Mouse (Mus musculus) left cerebral cortex, adult 11 months (tissue): ENCODE results near the gene 1700088E04Rik.

Experiments
- DNase-seq: peaks from one replicate; pipeline ENCODE4 v3.0.0; 2022; ENCODE audit warnings: low spot score

1700088E04Rik gene

DNA sequence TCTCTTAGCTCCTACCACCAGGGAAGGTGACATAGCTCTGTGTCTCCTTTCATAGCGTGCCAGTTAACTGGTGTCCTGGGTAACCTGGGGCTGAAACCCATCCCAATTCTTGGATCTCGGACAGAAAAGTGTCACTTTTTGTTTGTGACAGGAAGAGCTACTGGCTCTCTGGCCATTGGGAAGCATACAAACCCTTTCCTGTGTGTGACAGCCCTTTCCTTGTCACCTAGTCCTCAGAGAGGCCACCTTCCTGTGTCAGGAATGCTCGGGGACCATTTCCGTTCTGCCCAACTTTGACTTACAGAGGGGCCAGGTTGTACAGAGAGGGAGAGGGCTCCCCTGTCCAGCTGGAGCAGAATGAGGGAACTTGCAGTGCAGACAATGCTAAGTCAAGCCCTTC is 41.6 kb downstream of the 1700088E04Rik start:
- no peak for DNase-seq

DNA sequence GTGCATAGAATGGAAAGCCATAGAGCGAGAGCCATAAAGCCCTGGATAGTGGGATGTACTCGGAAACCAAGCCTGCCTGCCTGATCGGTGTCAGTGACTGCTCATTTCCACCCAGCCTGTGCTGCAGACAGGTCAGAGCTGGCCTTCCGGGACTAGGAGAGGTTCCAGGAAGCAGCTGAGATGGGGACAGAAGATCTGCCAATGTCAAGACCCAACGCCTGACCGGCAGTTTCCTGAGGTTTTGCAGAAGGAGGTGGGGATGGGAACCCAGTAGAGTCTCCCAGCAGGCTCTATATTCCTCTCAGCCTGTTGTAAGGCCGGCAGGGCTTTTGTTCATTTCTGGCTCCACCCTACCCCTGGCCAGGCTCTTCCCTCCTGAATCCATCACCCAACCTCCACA is 42.2 kb downstream of the 1700088E04Rik start:
- no peak for DNase-seq

DNA sequence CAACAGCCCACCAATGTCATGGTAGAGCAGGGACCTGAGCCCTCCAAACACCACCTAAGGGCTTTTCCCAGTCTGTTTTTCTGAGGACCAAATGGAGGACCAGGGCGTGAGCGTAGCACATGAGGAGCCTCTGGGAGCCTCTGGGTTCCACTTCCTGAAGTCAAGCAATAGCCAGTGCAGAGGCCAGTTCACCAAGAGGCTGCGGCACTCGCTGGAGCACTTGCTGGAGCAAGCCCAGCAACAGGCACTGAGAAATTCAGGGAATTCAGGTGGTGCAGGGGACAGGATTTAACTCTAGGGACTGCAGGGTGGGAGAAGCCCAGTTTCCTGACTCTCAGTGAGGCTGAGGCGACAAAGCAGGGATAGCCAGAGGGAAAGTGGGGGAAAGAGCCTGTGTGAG is 42.8 kb downstream of the 1700088E04Rik start:
- DNase-seq, result no peak

DNA sequence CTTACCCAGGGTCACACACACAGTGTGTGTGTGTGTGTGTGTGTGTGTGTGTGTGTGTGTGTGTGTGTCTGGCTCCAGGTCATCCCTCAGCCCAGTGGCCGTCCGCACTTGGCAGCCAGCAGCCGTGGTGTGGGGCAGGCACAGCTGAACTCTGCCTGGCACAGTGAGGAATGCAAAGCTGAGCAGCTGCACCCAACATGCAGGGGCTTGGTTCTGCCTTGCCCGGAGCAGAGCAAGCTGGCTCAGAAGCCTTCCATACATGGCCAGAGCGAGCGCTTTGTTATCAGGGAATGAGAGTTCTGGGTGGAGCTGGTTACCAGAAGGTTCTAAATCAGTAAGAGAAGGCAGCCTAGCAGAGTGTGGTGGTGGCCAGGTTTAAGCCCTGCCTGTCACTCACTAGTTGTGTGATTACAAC is 43.4 kb downstream of the 1700088E04Rik start:
- no peak for DNase-seq

DNA sequence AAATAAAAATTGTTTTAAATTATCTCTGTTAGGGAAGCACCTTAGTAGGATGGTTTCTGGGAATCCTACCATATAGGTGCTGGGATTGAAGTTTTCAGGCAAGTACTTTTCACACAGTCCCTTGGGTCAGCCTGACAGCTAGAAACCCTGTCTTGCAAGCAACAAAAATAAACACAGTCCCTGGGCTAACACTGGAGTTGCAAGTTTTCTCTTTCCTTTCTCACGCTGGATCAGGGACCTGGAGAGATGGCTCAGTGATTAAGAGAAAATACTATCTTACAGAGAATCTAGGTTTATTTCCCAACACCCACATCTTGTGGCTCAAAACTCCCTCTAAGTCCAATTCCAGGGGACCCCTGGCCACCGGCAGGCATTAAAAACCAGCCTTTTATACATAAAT is 43.9 kb downstream of the 1700088E04Rik start:
- DNase-seq, result no peak

DNA sequence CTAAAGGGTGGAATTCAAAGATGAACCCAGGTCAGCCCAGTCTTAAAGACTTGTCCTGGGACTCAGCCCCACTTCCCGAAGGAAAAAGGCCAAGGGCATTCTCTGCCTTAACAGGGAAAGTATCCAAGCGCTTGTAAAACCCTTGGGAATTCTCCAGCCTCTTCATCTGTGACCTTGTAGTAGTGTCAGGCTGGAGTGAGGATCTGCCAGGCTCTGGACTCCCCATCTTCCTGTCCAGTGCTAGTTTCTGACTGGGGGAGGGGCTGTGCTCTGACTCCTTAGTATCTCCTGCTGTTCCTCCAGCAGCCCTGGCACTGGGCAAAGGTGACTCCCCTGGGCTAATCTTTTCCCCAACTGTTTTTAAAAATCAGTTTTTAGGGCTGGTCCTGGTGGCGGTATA is 44.5 kb downstream of the 1700088E04Rik start:
- DNase-seq, result no peak

DNA sequence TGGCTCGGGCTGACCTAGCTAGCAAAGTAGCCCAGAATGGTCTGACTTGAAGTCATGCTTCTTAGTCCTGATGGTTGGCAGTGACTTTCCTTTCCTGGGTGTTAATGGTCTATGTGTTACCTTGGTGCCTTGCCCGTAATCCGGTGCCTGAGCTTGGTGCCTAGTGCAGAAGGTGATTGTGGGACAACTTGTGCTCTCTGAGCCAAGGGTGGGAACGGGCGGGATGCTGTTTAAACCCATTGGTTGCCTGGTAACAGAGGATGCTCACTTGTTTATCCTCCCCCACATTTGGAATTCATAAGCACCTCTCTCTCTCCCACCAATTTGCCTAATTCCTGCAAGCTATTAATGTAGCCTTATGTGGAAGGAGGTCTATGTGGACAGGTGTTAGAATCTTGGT is 45.6 kb downstream of the 1700088E04Rik start:
- no peak for DNase-seq

DNA sequence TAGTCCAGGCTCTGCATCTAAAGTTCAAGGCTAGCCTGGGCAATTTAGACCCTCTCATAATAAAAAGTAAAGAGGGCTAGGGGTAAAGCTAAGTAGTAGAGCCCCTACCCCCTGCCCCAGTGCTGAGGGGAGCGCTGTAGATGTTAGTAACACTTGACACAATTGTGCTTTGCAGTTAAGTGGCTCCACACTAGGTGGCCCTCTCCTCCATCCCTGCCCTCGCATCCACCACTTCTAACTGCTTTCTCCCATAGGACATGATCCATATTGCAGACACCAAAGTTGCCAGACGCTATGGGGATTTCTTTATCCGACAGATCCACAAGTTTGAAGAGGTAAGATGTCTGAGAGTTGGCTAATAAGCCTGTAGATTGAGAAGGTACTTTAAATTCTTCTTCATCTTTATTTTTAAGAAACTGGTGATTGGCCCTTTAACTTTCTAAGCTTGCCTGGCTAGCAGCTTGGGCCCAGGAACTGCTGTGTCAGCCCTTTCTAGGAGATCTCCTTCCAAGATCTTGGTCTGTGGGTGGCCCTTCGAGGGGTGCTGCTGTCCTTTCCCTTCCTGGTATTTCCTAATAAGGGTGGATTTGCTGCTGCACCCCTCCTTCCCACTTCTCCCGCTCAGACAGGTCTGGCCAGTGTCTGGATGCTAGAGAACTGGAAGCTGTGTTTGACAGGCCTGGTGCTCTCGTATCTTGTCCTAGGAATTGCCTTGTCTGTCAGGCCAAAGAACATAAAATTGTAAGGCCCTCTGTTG is 47.8 kb downstream of the 1700088E04Rik start:
- DNase-seq, result no peak

DNA sequence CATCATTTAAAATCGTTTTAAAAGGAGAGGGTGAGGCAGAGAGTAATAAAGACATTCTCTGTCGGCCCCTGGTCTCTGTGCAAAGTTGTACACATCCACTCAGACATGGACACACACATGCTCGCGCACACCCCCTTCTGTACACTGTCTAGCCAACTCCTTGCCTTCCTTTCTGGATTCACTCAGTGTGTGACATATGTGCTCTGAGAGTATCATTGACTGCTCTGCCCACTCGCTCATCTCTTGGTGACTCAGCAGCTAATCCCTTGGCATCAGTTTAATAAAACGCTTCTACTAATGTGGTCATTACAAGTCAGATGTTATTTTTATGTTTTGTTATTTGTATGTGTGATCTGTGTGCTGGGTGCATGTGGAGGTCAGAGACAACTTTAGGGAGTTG is 48.8 kb downstream of the 1700088E04Rik start:
- DNase-seq, result no peak

DNA sequence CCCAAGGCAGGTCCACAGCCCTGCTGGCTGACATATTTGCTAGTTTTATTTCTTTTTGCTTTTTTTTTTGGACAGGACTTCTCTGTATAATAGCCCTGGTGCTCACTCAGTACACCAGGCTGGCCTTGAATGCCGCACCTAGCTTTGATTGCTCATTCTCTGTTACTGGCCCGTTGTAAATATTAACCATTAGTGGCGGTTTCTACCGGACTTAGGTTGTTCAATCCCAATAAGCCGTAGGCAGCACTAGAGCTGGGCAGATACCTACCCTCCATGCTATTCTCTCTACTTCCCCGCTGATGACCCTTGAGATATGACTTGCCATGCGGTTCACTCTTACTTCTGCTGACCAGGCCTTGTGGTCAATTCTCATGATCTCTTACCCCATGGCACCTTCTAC is 61.5 kb downstream of the 1700088E04Rik start:
- no peak for DNase-seq
